Mouse (Mus musculus) adrenal gland, postnatal 36 days (tissue): ENCODE data around the gene Vapb. TPM values are rescaled to one million over a fixed set of nuclear protein-coding genes. Genes with fewer than 3 reads are reported as not detected.

ENCODE experiments used
- microRNA-seq: library from miRNA; unstranded; fragments of <30 nt; microRNA quantifications from one replicate; pipeline ENCODE4 v1.2.0, GENCODE M21; 2021
- total RNA-seq, 2 experiments: library from RNA; stranded (reverse); gene quantifications; 2 replicates each; pipeline ENCODE4 v1.2.3; 2021

Vapb gene
- total RNA-seq, 2 experiments from 2014 or later = 177 to 196 TPM

Small RNAs within 50 kb of the gene (microRNA-seq; reads per million reads assigned to microRNA genes)
- not detected for gene Mir6340

Other genes starting within 250 kb of the Vapb start
- gene 1700021F07Rik, start 214.9 kb upstream of the Vapb start, total RNA-seq = not detected
- gene Ankrd60, start 159.1 kb upstream of the Vapb start, total RNA-seq = not detected
- 10 to 100 TPM; 34.5 to 37.4 TPM for gene Rab22a, start 77.8 kb upstream of the Vapb start, total RNA-seq
- gene 1700010B08Rik, start 18.1 kb upstream of the Vapb start, total RNA-seq = not detected